Mouse (Mus musculus) myocyte (in vitro differentiated cells): ENCODE data around the gene Rhod.

Experiments
- CEBPB ChIP-seq: IDR thresholded peaks from 2 replicates; pipeline ENCODE4 v1.6.1; 2011; ENCODE audit warnings: mild to moderate bottlenecking, moderate library complexity; ENCODE audit not compliant: poor library complexity, insufficient read depth, severe bottlenecking
- E2F4 ChIP-seq: IDR thresholded peaks from one replicate; pipeline ENCODE4 v1.6.1; 2011; ENCODE audit warnings: mild to moderate bottlenecking, control low read depth, moderate library complexity; ENCODE audit not compliant: insufficient read depth
- MAX ChIP-seq: IDR thresholded peaks from one replicate; pipeline ENCODE4 v1.6.1; 2011; ENCODE audit warnings: low read depth, mild to moderate bottlenecking, control low read depth
- MYOD1 ChIP-seq, 3 experiments: IDR thresholded peaks; one replicate each; pipeline ENCODE4 v1.6.1; 2011; ENCODE audit warnings: control low read depth in 2 of 3, low read depth in 2 of 3, mild to moderate bottlenecking in 2 of 3, moderate library complexity in 1 of 3; ENCODE audit not compliant: insufficient read length in 2 of 3, control insufficient read depth in 1 of 3
- MYOG ChIP-seq, 3 experiments: IDR thresholded peaks; one replicate each; pipeline ENCODE4 v1.6.1; 2011; ENCODE audit warnings: control low read depth in 2 of 3, low read depth in 2 of 3, mild to moderate bottlenecking in 2 of 3; ENCODE audit not compliant: insufficient read length in 2 of 3, control insufficient read depth in 1 of 3, insufficient read depth in 1 of 3
- POLR2A ChIP-seq: IDR thresholded peaks from one replicate; pipeline ENCODE4 v1.6.1; 2011; ENCODE audit warnings: low read depth, mild to moderate bottlenecking, control low read depth, moderate library complexity; ENCODE audit not compliant: insufficient read length
- POLR2AphosphoS2 ChIP-seq: IDR thresholded peaks from one replicate; pipeline ENCODE4 v1.6.1; 2011; ENCODE audit warnings: low read depth, control low read depth; ENCODE audit not compliant: insufficient read length
- REST ChIP-seq: IDR thresholded peaks from one replicate; pipeline ENCODE4 v1.6.1; 2011; ENCODE audit warnings: mild to moderate bottlenecking, control low read depth, moderate library complexity; ENCODE audit not compliant: insufficient read depth, insufficient read length
- SRF ChIP-seq: IDR thresholded peaks from one replicate; pipeline ENCODE4 v1.6.1; 2011; ENCODE audit warnings: low read depth; ENCODE audit not compliant: control insufficient read depth, insufficient read length
- TCF12 ChIP-seq: IDR thresholded peaks from one replicate; pipeline ENCODE4 v1.6.1; 2011; ENCODE audit warnings: mild to moderate bottlenecking, control low read depth; ENCODE audit not compliant: poor library complexity, insufficient read depth, severe bottlenecking
- TCF3 ChIP-seq: IDR thresholded peaks from one replicate; pipeline ENCODE4 v1.6.1; 2011; ENCODE audit warnings: low read depth, control low read depth; ENCODE audit not compliant: insufficient read length
- USF1 ChIP-seq: IDR thresholded peaks from one replicate; pipeline ENCODE4 v1.6.1; 2011; ENCODE audit warnings: low read depth, mild to moderate bottlenecking, control low read depth, moderate library complexity

DNA sequence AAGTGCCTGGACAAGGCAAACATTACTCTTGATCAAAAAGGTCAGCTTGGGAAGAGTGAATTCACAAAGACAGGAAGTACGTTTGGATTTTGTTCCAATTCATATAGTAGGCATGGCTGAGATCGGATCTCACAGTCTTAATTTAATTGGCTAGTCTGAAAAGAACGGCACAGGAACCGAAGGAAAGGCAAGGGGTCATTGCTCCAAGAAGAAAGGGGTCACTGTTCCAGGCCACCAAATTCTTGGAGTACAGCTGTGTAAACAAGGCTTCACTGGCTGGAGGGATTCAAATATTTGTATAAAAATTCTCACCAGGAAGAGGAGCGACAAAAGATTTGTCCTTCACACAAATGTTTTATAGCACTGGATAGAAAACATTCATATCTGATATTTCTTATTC is 45.8 kb upstream of the Rhod start:
- TF ChIP-seq MAX, result no peak
- TF ChIP-seq USF1, result no peak
- no peak for TF ChIP-seq POLR2A
- peak; percentile 8 for TF ChIP-seq TCF12
- TF ChIP-seq POLR2AphosphoS2, result no peak
- TF ChIP-seq TCF3, result no peak
- no peak for TF ChIP-seq MYOG (IDR thresholded peaks at IDR 0.05; ENCODE audit: control insufficient read depth in 1 of 3, insufficient read depth in 1 of 3, insufficient read length in 2 of 3, low read depth in 2 of 3)
- TF ChIP-seq E2F4, result no peak
- TF ChIP-seq REST, result no peak
- peak in 1 of 3 experiments; percentile 23 for TF ChIP-seq MYOD1 (IDR thresholded peaks at IDR 0.05; ENCODE audit: control insufficient read depth in 1 of 3, insufficient read length in 2 of 3, low read depth in 2 of 3)
- TF ChIP-seq SRF, result no peak
- no peak for TF ChIP-seq CEBPB
